Mouse (Mus musculus): ENCODE results near the gene Nhlrc2. TPM values are rescaled to one million over a fixed set of nuclear protein-coding genes. Genes with fewer than 3 reads are reported as not detected.

Gene Nhlrc2
- total and polyA plus RNA-seq, 3 experiments, result 9.9 to 18.3 (median 12.6) TPM

- Histone ChIP-seq H3K27me3 (replicated peaks) (no peaks in the 10 kb centered on the region), H3K27ac (ENCODE audit: insufficient read depth, low read depth) (no peak overlapping the region), H3K9me3 (replicated peaks; ENCODE audit: low read length) (no peaks in the 10 kb centered on the region), H3K4me1 (ENCODE audit: control insufficient read depth in 1 of 2, insufficient read depth in 2 of 2) (no peaks in the 10 kb centered on the region), H3K36me3 (replicated peaks in 1 of 2; ENCODE audit: control insufficient read depth in 1 of 2, insufficient read depth in 1 of 2, low read length in 1 of 2) (peaks cover 31 to 69% of the 10 kb centered on the region in 2 experiments), H3K9ac (ENCODE audit: insufficient read depth, low read depth) (no peak overlapping the region), H3K4me2 (ENCODE audit: insufficient read depth, low read depth, poor library complexity, severe bottlenecking) (no peak overlapping the region), H3K4me3 (replicated peaks in 1 of 3; ENCODE audit: low read depth in 2 of 3, low read length in 2 of 3, poor library complexity in 1 of 3) (no peak overlapping the region), H3K79me2 (replicated peaks; ENCODE audit: control insufficient read depth, extremely low read depth, insufficient read depth, poor library complexity, severe bottlenecking) (no peaks in the 10 kb centered on the region)
- DNase-seq (ENCODE audit: extremely low read depth), result no peak
- dilution Hi-C loops (cut with MboI; ENCODE audit: extremely low pct_ligation_motif_present, extremely low pct_unique_long_range_greater_than_20kb, low sequenced_read_pairs), result no loop called here
- TF ChIP-seq JUN (IDR thresholded peaks at IDR 0.05; ENCODE audit: insufficient read depth, low read depth, low read length), result no peak
- TF ChIP-seq ELF1 (IDR thresholded peaks at IDR 0.05; ENCODE audit: low read depth, low read length), result no peak
- no peak for TF ChIP-seq MAZ (IDR thresholded peaks at IDR 0.05; ENCODE audit: low read depth, low read length)
- TF ChIP-seq RAD21 (IDR thresholded peaks at IDR 0.05; ENCODE audit: low read depth, low read length), result no peak
- TF ChIP-seq EP300 (IDR thresholded peaks at IDR 0.05; ENCODE audit: low read length), result no peak
- no peak for TF ChIP-seq ZC3H11A (IDR thresholded peaks at IDR 0.05; ENCODE audit: low read depth, low read length)
- TF ChIP-seq E2F4 (IDR thresholded peaks at IDR 0.05; ENCODE audit: insufficient replicate concordance, low read depth, low read length), result no peak
- no peak for TF ChIP-seq RCOR1 (conservative IDR thresholded peaks at IDR 0.05; ENCODE audit: low read depth, low read length)
- no peak for TF ChIP-seq NELFE (IDR thresholded peaks at IDR 0.05; ENCODE audit: low read depth, low read length)
- no peak for TF ChIP-seq MEF2A (IDR thresholded peaks at IDR 0.05; ENCODE audit: borderline replicate concordance, low read depth, low read length)
- TF ChIP-seq GABPA (IDR thresholded peaks at IDR 0.05; ENCODE audit: insufficient replicate concordance, low read depth, low read length), result no peak
- in situ Hi-C loops (cut with MboI; ENCODE audit: low pct_ligation_motif_present, low pct_unique_long_range_greater_than_20kb, low sequenced_read_pairs), result no loop called here
Measured at GRCm38 (mm10) chr19:56533291-56534071, 14.6 kb upstream of the Nhlrc2 start.

- DNase-seq (ENCODE audit: extremely low read depth), result no peak
- in situ Hi-C loops (cut with MboI; ENCODE audit: low pct_ligation_motif_present, low pct_unique_long_range_greater_than_20kb, low sequenced_read_pairs) (no loop called here), dilution Hi-C loops (cut with MboI; ENCODE audit: extremely low pct_ligation_motif_present, extremely low pct_unique_long_range_greater_than_20kb, low sequenced_read_pairs) (no loop called here)
- H3K36me3 ChIP-seq (replicated peaks in 1 of 2; ENCODE audit: control insufficient read depth in 1 of 2, insufficient read depth in 1 of 2, low read length in 1 of 2), result peaks cover 31 to 74% of the 10 kb centered on the region in 2 experiments
- no peak overlapping the region for H3K9ac ChIP-seq (ENCODE audit: insufficient read depth, low read depth)
- TF ChIP-seq USF2 (conservative IDR thresholded peaks at IDR 0.05; ENCODE audit: low read depth, low read length) (no peak), MYC (IDR thresholded peaks at IDR 0.05; ENCODE audit: low read depth, low read length) (no peak), GABPA (IDR thresholded peaks at IDR 0.05; ENCODE audit: insufficient replicate concordance, low read depth, low read length) (no peak), SMC3 (IDR thresholded peaks at IDR 0.05; ENCODE audit: low read depth, low read length) (no peak), RAD21 (IDR thresholded peaks at IDR 0.05; ENCODE audit: low read depth, low read length) (no peak), MAFK (IDR thresholded peaks at IDR 0.05; ENCODE audit: insufficient replicate concordance, low read length) (no peak), TBP (conservative IDR thresholded peaks at IDR 0.05; ENCODE audit: low read depth, low read length) (no peak), ZMIZ1 (IDR thresholded peaks at IDR 0.05; ENCODE audit: low read depth, low read length) (no peak)
- no peak overlapping the region for H3K27ac ChIP-seq (ENCODE audit: insufficient read depth, low read depth)
- no peaks in the 10 kb centered on the region for H3K9me3 ChIP-seq (replicated peaks; ENCODE audit: low read length)
- H3K4me1 ChIP-seq (ENCODE audit: control insufficient read depth in 1 of 2, insufficient read depth in 2 of 2), result no peaks in the 10 kb centered on the region
- H3K79me2 ChIP-seq (replicated peaks; ENCODE audit: control insufficient read depth, extremely low read depth, insufficient read depth, poor library complexity, severe bottlenecking), result no peaks in the 10 kb centered on the region
- no peak overlapping the region for H3K4me3 ChIP-seq (replicated peaks in 1 of 3; ENCODE audit: low read depth in 2 of 3, low read length in 2 of 3, poor library complexity in 1 of 3)
- H3K4me2 ChIP-seq (ENCODE audit: insufficient read depth, low read depth, poor library complexity, severe bottlenecking), result no peak overlapping the region
- H3K27me3 ChIP-seq (replicated peaks), result no peaks in the 10 kb centered on the region
Measured at GRCm38 (mm10) chr19:56534337-56534736, 13.7 kb upstream of the Nhlrc2 start.
